Mouse (Mus musculus) myocyte (in vitro differentiated cells): Measurements from ENCODE around the gene Tent4b. TPM values are rescaled to one million over a fixed set of nuclear protein-coding genes. Genes with fewer than 3 reads are reported as not detected.

Experiments
- H3K27me3 ChIP-seq: one replicate; pipeline ENCODE4 v1.6.1; 2011; ENCODE audit not compliant: control insufficient read depth, insufficient read depth, insufficient read length
- H3K36me3 ChIP-seq: one replicate; pipeline ENCODE4 v1.6.1; 2011; ENCODE audit not compliant: control insufficient read depth, insufficient read depth
- H3K4me2 ChIP-seq: one replicate; pipeline ENCODE4 v1.6.1; 2011; ENCODE audit warnings: low read depth, control low read depth
- H3K4me3 ChIP-seq: one replicate; pipeline ENCODE4 v1.5.1; 2011; ENCODE audit warnings: mild to moderate bottlenecking, control low read depth, moderate library complexity
- H3K79me2 ChIP-seq: one replicate; pipeline ENCODE4 v1.6.1; 2011; ENCODE audit not compliant: control insufficient read depth, insufficient read depth
- H3ac ChIP-seq: one replicate; pipeline ENCODE4 v1.6.1; 2011; ENCODE audit not compliant: control insufficient read depth, insufficient read length
- CEBPB ChIP-seq: IDR thresholded peaks from 2 replicates; pipeline ENCODE4 v1.6.1; 2011; ENCODE audit warnings: mild to moderate bottlenecking, moderate library complexity; ENCODE audit not compliant: poor library complexity, insufficient read depth, severe bottlenecking
- E2F4 ChIP-seq: IDR thresholded peaks from one replicate; pipeline ENCODE4 v1.6.1; 2011; ENCODE audit warnings: mild to moderate bottlenecking, control low read depth, moderate library complexity; ENCODE audit not compliant: insufficient read depth
- MAX ChIP-seq: IDR thresholded peaks from one replicate; pipeline ENCODE4 v1.6.1; 2011; ENCODE audit warnings: low read depth, mild to moderate bottlenecking, control low read depth
- MYOD1 ChIP-seq, 3 experiments: IDR thresholded peaks; one replicate each; pipeline ENCODE4 v1.6.1; 2011; ENCODE audit warnings: control low read depth in 2 of 3, low read depth in 2 of 3, mild to moderate bottlenecking in 2 of 3, moderate library complexity in 1 of 3; ENCODE audit not compliant: insufficient read length in 2 of 3, control insufficient read depth in 1 of 3
- MYOG ChIP-seq, 3 experiments: IDR thresholded peaks; one replicate each; pipeline ENCODE4 v1.6.1; 2011; ENCODE audit warnings: control low read depth in 2 of 3, low read depth in 2 of 3, mild to moderate bottlenecking in 2 of 3; ENCODE audit not compliant: insufficient read length in 2 of 3, control insufficient read depth in 1 of 3, insufficient read depth in 1 of 3
- POLR2A ChIP-seq: IDR thresholded peaks from one replicate; pipeline ENCODE4 v1.6.1; 2011; ENCODE audit warnings: low read depth, mild to moderate bottlenecking, control low read depth, moderate library complexity; ENCODE audit not compliant: insufficient read length
- POLR2AphosphoS2 ChIP-seq: IDR thresholded peaks from one replicate; pipeline ENCODE4 v1.6.1; 2011; ENCODE audit warnings: low read depth, control low read depth; ENCODE audit not compliant: insufficient read length
- REST ChIP-seq: IDR thresholded peaks from one replicate; pipeline ENCODE4 v1.6.1; 2011; ENCODE audit warnings: mild to moderate bottlenecking, control low read depth, moderate library complexity; ENCODE audit not compliant: insufficient read depth, insufficient read length
- SRF ChIP-seq: IDR thresholded peaks from one replicate; pipeline ENCODE4 v1.6.1; 2011; ENCODE audit warnings: low read depth; ENCODE audit not compliant: control insufficient read depth, insufficient read length
- TCF12 ChIP-seq: IDR thresholded peaks from one replicate; pipeline ENCODE4 v1.6.1; 2011; ENCODE audit warnings: mild to moderate bottlenecking, control low read depth; ENCODE audit not compliant: poor library complexity, insufficient read depth, severe bottlenecking
- TCF3 ChIP-seq: IDR thresholded peaks from one replicate; pipeline ENCODE4 v1.6.1; 2011; ENCODE audit warnings: low read depth, control low read depth; ENCODE audit not compliant: insufficient read length
- USF1 ChIP-seq: IDR thresholded peaks from one replicate; pipeline ENCODE4 v1.6.1; 2011; ENCODE audit warnings: low read depth, mild to moderate bottlenecking, control low read depth, moderate library complexity
- polyA plus RNA-seq: library from polyadenylated mRNA; unstranded; fragments of >200 nt; fragmentation: generic; extraction: Trizol; gene quantifications from one replicate; pipeline ENCODE4 v1.2.1, GENCODE M21; 2012; ENCODE audit warnings: missing spikeins

The Tent4b gene
- polyA plus RNA-seq, 1 experiment: 10.7 TPM

- Histone ChIP-seq H3K27me3 (no peaks in the 10 kb centered on the region), H3ac (no peak overlapping the region), H3K4me2 (no peak overlapping the region), H3K36me3 (peaks cover 7% of the 10 kb centered on the region), H3K4me3 (no peak overlapping the region), H3K79me2 (peaks cover 17% of the 10 kb centered on the region)
- TF ChIP-seq TCF3: no peak
- TF ChIP-seq POLR2A: no peak
- TF ChIP-seq MYOD1 (IDR thresholded peaks at IDR 0.05; ENCODE audit: control insufficient read depth in 1 of 3, insufficient read length in 2 of 3, low read depth in 2 of 3): no peak
- TF ChIP-seq SRF: no peak
- TF ChIP-seq CEBPB: no peak
- TF ChIP-seq MYOG (IDR thresholded peaks at IDR 0.05; ENCODE audit: control insufficient read depth in 1 of 3, insufficient read depth in 1 of 3, insufficient read length in 2 of 3, low read depth in 2 of 3): no peak
- no peak for TF ChIP-seq POLR2AphosphoS2
- no peak for TF ChIP-seq E2F4
- TF ChIP-seq MAX: no peak
- no peak for TF ChIP-seq TCF12
- TF ChIP-seq USF1: no peak
- no peak for TF ChIP-seq REST
Observed at GRCm38 (mm10) chr8:88241871-88242270, 42.9 kb downstream of the Tent4b start.

GRCm38 (mm10) chr8:88244298-88244697 lies 45.3 kb downstream of the Tent4b start:
- H3K27me3 ChIP-seq: no peaks in the 10 kb centered on the region
- H3K4me3 ChIP-seq: no peak overlapping the region
- H3K79me2 ChIP-seq: no peaks in the 10 kb centered on the region
- peaks cover 11% of the 10 kb centered on the region for H3K36me3 ChIP-seq
- H3K4me2 ChIP-seq: no peak overlapping the region
- no peak overlapping the region for H3ac ChIP-seq
- TF ChIP-seq SRF: no peak
- TF ChIP-seq CEBPB: no peak
- no peak for TF ChIP-seq POLR2A
- no peak for TF ChIP-seq MAX
- TF ChIP-seq POLR2AphosphoS2: no peak
- TF ChIP-seq USF1: no peak

DNA sequence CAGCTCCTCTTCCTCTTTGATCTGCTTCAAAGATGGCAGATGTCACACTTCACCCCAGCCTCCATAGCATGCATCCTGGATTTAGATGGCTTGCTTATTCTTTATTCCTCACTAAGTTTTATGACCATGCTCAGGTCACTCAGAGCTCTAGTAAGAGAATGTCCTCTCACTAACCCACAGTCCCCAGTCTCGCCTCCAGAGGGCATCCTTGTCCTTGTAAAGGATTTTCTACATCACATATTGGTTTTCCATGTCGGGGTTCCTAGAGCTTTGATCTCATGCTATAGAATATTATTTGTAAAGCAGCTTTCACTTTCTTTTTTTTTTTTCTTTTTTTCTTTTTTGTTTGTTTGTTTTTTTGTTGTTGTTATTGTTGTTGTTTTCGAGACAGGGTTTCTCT lies 53.8 kb downstream of the Tent4b start:
- Histone ChIP-seq H3K36me3 (peaks cover 10% of the 10 kb centered on the region), H3K27me3 (no peaks in the 10 kb centered on the region), H3K79me2 (no peaks in the 10 kb centered on the region), H3K4me2 (no peak overlapping the region), H3K4me3 (no peak overlapping the region), H3ac (no peak overlapping the region)
- TF ChIP-seq TCF3: no peak
- no peak for TF ChIP-seq MYOD1 (IDR thresholded peaks at IDR 0.05; ENCODE audit: control insufficient read depth in 1 of 3, insufficient read length in 2 of 3, low read depth in 2 of 3)
- TF ChIP-seq SRF: no peak
- no peak for TF ChIP-seq POLR2A
- no peak for TF ChIP-seq USF1
- TF ChIP-seq REST: no peak
- no peak for TF ChIP-seq TCF12
- TF ChIP-seq MYOG (IDR thresholded peaks at IDR 0.05; ENCODE audit: control insufficient read depth in 1 of 3, insufficient read depth in 1 of 3, insufficient read length in 2 of 3, low read depth in 2 of 3): no peak
- no peak for TF ChIP-seq E2F4
- TF ChIP-seq MAX: no peak
- no peak for TF ChIP-seq CEBPB
- TF ChIP-seq POLR2AphosphoS2: no peak

DNA sequence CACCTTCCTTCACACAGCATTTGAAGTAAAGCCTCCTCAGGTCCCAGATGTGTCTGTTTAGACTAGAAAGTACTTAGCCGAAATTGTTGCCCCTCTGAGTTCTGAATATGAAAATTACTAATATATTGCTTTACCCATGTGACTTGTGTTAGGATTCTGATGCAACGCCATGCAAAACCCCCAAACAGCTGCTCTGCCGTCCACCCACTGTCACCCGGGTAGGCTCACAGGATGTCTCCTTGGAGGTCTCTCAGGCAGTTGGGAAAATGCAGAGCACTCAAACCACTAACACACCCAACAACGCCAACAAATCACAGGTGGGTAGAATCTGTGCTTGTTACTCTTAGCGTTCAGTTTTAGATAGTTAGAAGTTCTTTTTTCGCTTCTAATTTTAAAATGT lies 55.9 kb downstream of the Tent4b start:
- no peak overlapping the region for H3K4me3 ChIP-seq
- peak overlapping the region; percentile 62 for H3K4me2 ChIP-seq
- no peak overlapping the region for H3ac ChIP-seq
- no peak for TF ChIP-seq E2F4
- peak; percentile 66 for TF ChIP-seq TCF3
- TF ChIP-seq MYOG (IDR thresholded peaks at IDR 0.05; ENCODE audit: control insufficient read depth in 1 of 3, insufficient read depth in 1 of 3, insufficient read length in 2 of 3, low read depth in 2 of 3): peak; percentile 78 to 98 (median 93)
- peak; percentile 55 for TF ChIP-seq MAX
- peak; percentile 84 to 96 (median 89) for TF ChIP-seq MYOD1 (IDR thresholded peaks at IDR 0.05; ENCODE audit: control insufficient read depth in 1 of 3, insufficient read length in 2 of 3, low read depth in 2 of 3)
- peak; percentile 44 for TF ChIP-seq USF1
- peak; percentile 99 for TF ChIP-seq CEBPB
- no peak for TF ChIP-seq SRF
- peak; percentile 94 for TF ChIP-seq TCF12
- no peak for TF ChIP-seq POLR2AphosphoS2
- no peak for TF ChIP-seq POLR2A
- TF ChIP-seq REST: no peak
- H3K36me3 ChIP-seq: peaks cover 4% of the 10 kb centered on the region
- H3K79me2 ChIP-seq: no peaks in the 10 kb centered on the region
- no peaks in the 10 kb centered on the region for H3K27me3 ChIP-seq

DNA sequence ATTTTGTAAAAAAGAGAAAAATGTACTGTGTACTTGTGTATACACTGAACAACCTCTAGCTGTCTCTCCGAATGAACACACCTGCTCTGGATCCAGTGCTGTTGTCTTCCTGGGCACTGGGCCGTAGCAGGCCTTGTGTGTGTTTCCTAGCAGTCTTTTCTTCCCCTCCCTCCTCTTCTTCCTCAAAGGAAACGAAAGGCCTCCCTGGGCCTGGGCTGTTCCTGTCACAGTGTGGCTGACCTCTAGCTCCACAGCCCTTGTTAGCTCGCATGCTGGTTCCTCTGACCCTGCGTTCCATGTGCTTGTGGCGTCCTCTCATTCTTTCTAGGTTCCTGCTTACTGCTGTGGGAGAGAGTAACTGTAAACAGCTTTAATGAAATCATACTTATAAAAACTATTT lies 59.0 kb downstream of the Tent4b start:
- TF ChIP-seq POLR2AphosphoS2 (no peak), USF1 (no peak), MYOG (IDR thresholded peaks at IDR 0.05; ENCODE audit: control insufficient read depth in 1 of 3, insufficient read depth in 1 of 3, insufficient read length in 2 of 3, low read depth in 2 of 3) (no peak), TCF3 (no peak), REST (no peak), CEBPB (no peak), MAX (no peak), SRF (no peak), POLR2A (no peak)
- Histone ChIP-seq H3ac (no peak overlapping the region), H3K36me3 (no peaks in the 10 kb centered on the region), H3K4me3 (no peak overlapping the region), H3K27me3 (no peaks in the 10 kb centered on the region), H3K4me2 (no peak overlapping the region), H3K79me2 (no peaks in the 10 kb centered on the region)
